Mouse (Mus musculus) heart, adult 11 months (tissue): ENCODE measurements around the gene Aldoart2.

Source experiments
- DNase-seq: peaks from one replicate; pipeline ENCODE4 v3.0.0; 2022

Gene Aldoart2

GRCm38 (mm10) chr12:55565206-55565605 is at the start of gene Aldoart2:
Gene Aldoart2, plus strand, starts transcription at chr12:55565239.
- DNase-seq, result peak; percentile 84

GRCm38 (mm10) chr12:55518061-55518738 is 46.8 kb upstream of the Aldoart2 start:
- DNase-seq, result peak; percentile 96

- no peak for DNase-seq
Observed at GRCm38 (mm10) chr12:55526983-55527752, 37.9 kb upstream of the Aldoart2 start.

GRCm38 (mm10) chr12:55536537-55537135 is 28.4 kb upstream of the Aldoart2 start:
- no peak for DNase-seq

- no peak for DNase-seq
Observed at GRCm38 (mm10) chr12:55537742-55538141, 27.3 kb upstream of the Aldoart2 start.

GRCm38 (mm10) chr12:55538328-55538971 is 26.6 kb upstream of the Aldoart2 start:
- DNase-seq, result peak; percentile 87

- peak; percentile 70 for DNase-seq
Observed at GRCm38 (mm10) chr12:55539157-55539556, 25.9 kb upstream of the Aldoart2 start.

- DNase-seq, result peak; percentile 78
Observed at GRCm38 (mm10) chr12:55554901-55555300, 10.1 kb upstream of the Aldoart2 start.

GRCm38 (mm10) chr12:55557866-55558265 is 7.2 kb upstream of the Aldoart2 start:
- DNase-seq, result peak; percentile 44

- DNase-seq, result peak; percentile 80
Observed at GRCm38 (mm10) chr12:55559184-55559855, 5.7 kb upstream of the Aldoart2 start.

GRCm38 (mm10) chr12:55560025-55560690 is 4.9 kb upstream of the Aldoart2 start:
- peak; percentile 82 for DNase-seq

- DNase-seq, result peak; percentile 30
Observed at GRCm38 (mm10) chr12:55563742-55564141, 1.3 kb upstream of the Aldoart2 start.

- peak; percentile 17 for DNase-seq
Observed at GRCm38 (mm10) chr12:55564187-55564963, 664 bp upstream of the Aldoart2 start.

- no peak for DNase-seq
Observed at GRCm38 (mm10) chr12:55565867-55566266, 828 bp downstream of the Aldoart2 start.

GRCm38 (mm10) chr12:55566837-55567236 is 1.8 kb downstream of the Aldoart2 start:
- DNase-seq, result peak; percentile 17

GRCm38 (mm10) chr12:55568466-55568865 is 3.4 kb downstream of the Aldoart2 start:
- peak; percentile 40 for DNase-seq

- DNase-seq, result peak; percentile 72
Observed at GRCm38 (mm10) chr12:55569676-55570075, 4.6 kb downstream of the Aldoart2 start.

- peak; percentile 72 for DNase-seq
Observed at GRCm38 (mm10) chr12:55570646-55571045, 5.6 kb downstream of the Aldoart2 start.

- peak; percentile 55 for DNase-seq
Observed at GRCm38 (mm10) chr12:55571181-55571580, 6.1 kb downstream of the Aldoart2 start.

- peak; percentile 40 for DNase-seq
Observed at GRCm38 (mm10) chr12:55571661-55572060, 6.6 kb downstream of the Aldoart2 start.

- peak; percentile 60 for DNase-seq
Observed at GRCm38 (mm10) chr12:55573089-55573488, 8.1 kb downstream of the Aldoart2 start.
